Mouse (Mus musculus): Measurements from ENCODE around the gene Wdr31. TPM values are rescaled to one million over a fixed set of nuclear protein-coding genes. Genes with fewer than 3 reads are reported as not detected.

The Wdr31 gene
- total and polyA plus RNA-seq, 3 experiments, result 3.0 to 5.0 (median 3.8) TPM

- no peaks in the 10 kb centered on the region for H3K27me3 ChIP-seq (replicated peaks)
- no peak overlapping the region for H3K4me2 ChIP-seq (ENCODE audit: insufficient read depth, low read depth, poor library complexity, severe bottlenecking)
- H3K9me3 ChIP-seq (replicated peaks; ENCODE audit: low read length), result no peaks in the 10 kb centered on the region
- H3K4me3 ChIP-seq (replicated peaks in 1 of 3; ENCODE audit: low read depth in 2 of 3, low read length in 2 of 3, poor library complexity in 1 of 3), result no peak overlapping the region
- H3K9ac ChIP-seq (ENCODE audit: insufficient read depth, low read depth), result no peak overlapping the region
- TF ChIP-seq CHD1 (IDR thresholded peaks at IDR 0.05; ENCODE audit: low read depth, low read length) (no peak), SIN3A (IDR thresholded peaks at IDR 0.05; ENCODE audit: low read length) (no peak), ELF1 (IDR thresholded peaks at IDR 0.05; ENCODE audit: low read depth, low read length) (no peak), RAD21 (IDR thresholded peaks at IDR 0.05; ENCODE audit: low read depth, low read length) (no peak), CTCF (conservative IDR thresholded peaks at IDR 0.05 in 1 of 2, IDR thresholded peaks at IDR 0.05 in 1 of 2; ENCODE audit: low read depth in 2 of 2, low read length in 2 of 2) (no peak), MYC (IDR thresholded peaks at IDR 0.05; ENCODE audit: low read depth, low read length) (no peak), TCF12 (IDR thresholded peaks at IDR 0.05; ENCODE audit: low read depth, low read length) (no peak), SMC3 (IDR thresholded peaks at IDR 0.05; ENCODE audit: low read depth, low read length) (no peak), POLR2A (IDR thresholded peaks at IDR 0.05; ENCODE audit: low read depth, low read length) (no peak), E2F4 (IDR thresholded peaks at IDR 0.05; ENCODE audit: insufficient replicate concordance, low read depth, low read length) (no peak), NRF1 (IDR thresholded peaks at IDR 0.05; ENCODE audit: low read depth, low read length) (no peak)
- H3K4me1 ChIP-seq (ENCODE audit: control insufficient read depth in 1 of 2, insufficient read depth in 2 of 2), result peaks cover 2 to 4% of the 10 kb centered on the region in 2 experiments; a peak in 3 of 4 replicates
- no peak for DNase-seq (ENCODE audit: extremely low read depth)
- in situ Hi-C loops (cut with MboI; ENCODE audit: low pct_ligation_motif_present, low pct_unique_long_range_greater_than_20kb, low sequenced_read_pairs), result no loop called here
- no peak overlapping the region for H3K27ac ChIP-seq (ENCODE audit: insufficient read depth, low read depth)
- peaks cover 0 to 1% of the 10 kb centered on the region in 2 experiments for H3K36me3 ChIP-seq (replicated peaks in 1 of 2; ENCODE audit: control insufficient read depth in 1 of 2, insufficient read depth in 1 of 2, low read length in 1 of 2)
- dilution Hi-C loops (cut with MboI; ENCODE audit: extremely low pct_ligation_motif_present, extremely low pct_unique_long_range_greater_than_20kb, low sequenced_read_pairs), result no loop called here
- H3K79me2 ChIP-seq (replicated peaks; ENCODE audit: control insufficient read depth, extremely low read depth, insufficient read depth, poor library complexity, severe bottlenecking), result no peaks in the 10 kb centered on the region
Measured at GRCm38 (mm10) chr4:62492682-62493081, 22.0 kb upstream of the Wdr31 start.

- H3K36me3 ChIP-seq (replicated peaks in 1 of 2; ENCODE audit: control insufficient read depth in 1 of 2, insufficient read depth in 1 of 2, low read length in 1 of 2), result no peaks in the 10 kb centered on the region
- H3K27ac ChIP-seq (ENCODE audit: insufficient read depth, low read depth), result no peak overlapping the region
- dilution Hi-C loops (cut with MboI; ENCODE audit: extremely low pct_ligation_motif_present, extremely low pct_unique_long_range_greater_than_20kb, low sequenced_read_pairs) (no loop called here), in situ Hi-C loops (cut with MboI; ENCODE audit: low pct_ligation_motif_present, low pct_unique_long_range_greater_than_20kb, low sequenced_read_pairs) (no loop called here)
- TF ChIP-seq JUN (IDR thresholded peaks at IDR 0.05; ENCODE audit: insufficient read depth, low read depth, low read length) (no peak), RAD21 (IDR thresholded peaks at IDR 0.05; ENCODE audit: low read depth, low read length) (no peak), IRF4 (IDR thresholded peaks at IDR 0.05; ENCODE audit: low read depth, low read length) (no peak), SIN3A (IDR thresholded peaks at IDR 0.05; ENCODE audit: low read length) (no peak), PAX5 (IDR thresholded peaks at IDR 0.05; ENCODE audit: low read length) (no peak), NELFE (IDR thresholded peaks at IDR 0.05; ENCODE audit: low read depth, low read length) (no peak), GABPA (IDR thresholded peaks at IDR 0.05; ENCODE audit: insufficient replicate concordance, low read depth, low read length) (no peak), SMC3 (IDR thresholded peaks at IDR 0.05; ENCODE audit: low read depth, low read length) (no peak), ZNF384 (IDR thresholded peaks at IDR 0.05; ENCODE audit: low read depth, low read length) (no peak), MAFK (IDR thresholded peaks at IDR 0.05; ENCODE audit: insufficient replicate concordance, low read length) (no peak)
- H3K4me3 ChIP-seq (replicated peaks in 1 of 3; ENCODE audit: low read depth in 2 of 3, low read length in 2 of 3, poor library complexity in 1 of 3), result no peak overlapping the region
- H3K9ac ChIP-seq (ENCODE audit: insufficient read depth, low read depth), result no peak overlapping the region
- no peaks in the 10 kb centered on the region for H3K9me3 ChIP-seq (replicated peaks; ENCODE audit: low read length)
- H3K4me1 ChIP-seq (ENCODE audit: control insufficient read depth in 1 of 2, insufficient read depth in 2 of 2), result peaks cover 0 to 19% of the 10 kb centered on the region in 2 experiments; a peak in 2 of 4 replicates
- no peak overlapping the region for H3K4me2 ChIP-seq (ENCODE audit: insufficient read depth, low read depth, poor library complexity, severe bottlenecking)
- no peak for DNase-seq (ENCODE audit: extremely low read depth)
- no peaks in the 10 kb centered on the region for H3K27me3 ChIP-seq (replicated peaks)
- no peaks in the 10 kb centered on the region for H3K79me2 ChIP-seq (replicated peaks; ENCODE audit: control insufficient read depth, extremely low read depth, insufficient read depth, poor library complexity, severe bottlenecking)
Measured at GRCm38 (mm10) chr4:62487914-62488313, 17.2 kb upstream of the Wdr31 start.
